Mouse (Mus musculus) cerebellum, adult 9-11 months (tissue): ENCODE measurements around the gene Olfr571.

Source experiments
- DNase-seq: peaks from one replicate; pipeline ENCODE4 v3.0.0; 2022

Gene Olfr571

GRCm38 (mm10) chr7:102917032-102917875, at the start of gene Olfr571:
TSS of gene Olfr571 (minus strand) at chr7:102917536.
- DNase-seq = no peak

GRCm38 (mm10) chr7:102962360-102962759, 45.0 kb upstream of the Olfr571 start, which contains the start of gene Olfr576:
TSS of gene Olfr576 (plus strand) at chr7:102962660.
- no peak for DNase-seq

GRCm38 (mm10) chr7:102958593-102958992, 41.3 kb upstream of the Olfr571 start, which contains the start of gene Olfr575:
TSS of gene Olfr575 (minus strand) at chr7:102958775.
- no peak for DNase-seq

- no peak for DNase-seq
These were observed 40.8 kb upstream of the Olfr571 start for GRCm38 (mm10) chr7:102958137-102958536.

GRCm38 (mm10) chr7:102950732-102951131, 33.4 kb upstream of the Olfr571 start:
- no peak for DNase-seq

- no peak for DNase-seq
These were observed 30.8 kb upstream of the Olfr571 start, which contains the start of gene Olfr574 for GRCm38 (mm10) chr7:102948167-102948566. TSS of gene Olfr574 (plus strand) at chr7:102948467.

GRCm38 (mm10) chr7:102943417-102943816, 26.1 kb upstream of the Olfr571 start:
- DNase-seq = no peak

GRCm38 (mm10) chr7:102942475-102942874, 25.1 kb upstream of the Olfr571 start, which contains the start of gene Olfr573-ps1:
TSS of gene Olfr573-ps1 (minus strand) at chr7:102942575.
- no peak for DNase-seq

GRCm38 (mm10) chr7:102927105-102927504, 9.8 kb upstream of the Olfr571 start:
- no peak for DNase-seq

- DNase-seq = no peak
These were observed 6.8 kb upstream of the Olfr571 start, which contains the start of gene Olfr572 for GRCm38 (mm10) chr7:102924109-102924508. TSS of gene Olfr572 (plus strand) at chr7:102924409.

GRCm38 (mm10) chr7:102919632-102920031, 2.3 kb upstream of the Olfr571 start:
- no peak for DNase-seq

GRCm38 (mm10) chr7:102916405-102916804, 931 bp downstream of the Olfr571 start:
- no peak for DNase-seq

GRCm38 (mm10) chr7:102915261-102915660, 2.1 kb downstream of the Olfr571 start:
- DNase-seq = no peak

- no peak for DNase-seq
These were observed 26.6 kb downstream of the Olfr571 start, which contains the start of gene Olfr569 for GRCm38 (mm10) chr7:102890782-102891181. TSS of gene Olfr569 (minus strand) at chr7:102890882.

- DNase-seq = no peak
These were observed 40.5 kb downstream of the Olfr571 start, which contains the start of gene Olfr568 for GRCm38 (mm10) chr7:102876822-102877221. TSS of gene Olfr568 (plus strand) at chr7:102877122.

GRCm38 (mm10) chr7:102858665-102859064, 58.7 kb downstream of the Olfr571 start, which contains the start of gene Olfr566:
TSS of gene Olfr566 (minus strand) at chr7:102858765.
- DNase-seq = no peak

- no peak for DNase-seq
These were observed 61.5 kb downstream of the Olfr571 start for GRCm38 (mm10) chr7:102855807-102856206.
